Mouse (Mus musculus): ENCODE measurements at regions not wholly inside any gene's neighbourhood (a gene's known extent, or its start where the extent isn't known, plus 50 kb on each side); places are given as distances from the start of the nearest gene placed in this dataset.

- peak; percentile 91 for DNase-seq
Measured at GRCm38 (mm10) chr4:31627777-31628176, 336.1 kb upstream of the Map3k7 start.

GRCm38 (mm10) chr4:31638564-31638963 lies 325.3 kb upstream of the Map3k7 start:
- peak; percentile 55 for DNase-seq

GRCm38 (mm10) chr4:31642161-31642560 lies 321.7 kb upstream of the Map3k7 start:
- DNase-seq: peak; percentile 91

GRCm38 (mm10) chr4:31642593-31643290 lies 321.2 kb upstream of the Map3k7 start:
- DNase-seq: peak; percentile 96

GRCm38 (mm10) chr4:31648631-31649368 lies 315.1 kb upstream of the Map3k7 start:
- peak; percentile 71 for DNase-seq

- DNase-seq: peak; percentile 92
Measured at GRCm38 (mm10) chr4:31655364-31656106, 308.4 kb upstream of the Map3k7 start.

- DNase-seq: peak; percentile 65
Measured at GRCm38 (mm10) chr4:31656111-31656510, 307.8 kb upstream of the Map3k7 start.

GRCm38 (mm10) chr4:31658820-31659219 lies 305.1 kb upstream of the Map3k7 start:
- peak; percentile 41 for DNase-seq

GRCm38 (mm10) chr4:31660896-31661295 lies 303.0 kb upstream of the Map3k7 start:
- DNase-seq: peak; percentile 54

GRCm38 (mm10) chr4:31671530-31672170 lies 292.2 kb upstream of the Map3k7 start:
- DNase-seq: no peak

GRCm38 (mm10) chr4:31672171-31672841 lies 291.6 kb upstream of the Map3k7 start:
- DNase-seq: no peak

- no peak for DNase-seq
Measured at GRCm38 (mm10) chr4:31672842-31673171, 291.1 kb upstream of the Map3k7 start.

GRCm38 (mm10) chr4:31679007-31679590 lies 284.8 kb upstream of the Map3k7 start:
- no peak for DNase-seq

- peak; percentile 70 for DNase-seq
Measured at GRCm38 (mm10) chr4:31680958-31681357, 282.9 kb upstream of the Map3k7 start.

GRCm38 (mm10) chr4:31689083-31689482 lies 274.8 kb upstream of the Map3k7 start:
- no peak for DNase-seq

GRCm38 (mm10) chr4:31697769-31698505 lies 266.0 kb upstream of the Map3k7 start:
- no peak for DNase-seq

- no peak for DNase-seq
Measured at GRCm38 (mm10) chr4:31698506-31698782, 265.5 kb upstream of the Map3k7 start.

GRCm38 (mm10) chr4:31699296-31699695 lies 264.6 kb upstream of the Map3k7 start:
- DNase-seq: no peak

GRCm38 (mm10) chr4:31714054-31714651 lies 249.7 kb upstream of the Map3k7 start:
- DNase-seq: no peak

- no peak for DNase-seq
Measured at GRCm38 (mm10) chr4:31723501-31723900, 240.4 kb upstream of the Map3k7 start.

GRCm38 (mm10) chr4:31724400-31724799 lies 239.5 kb upstream of the Map3k7 start:
- DNase-seq: no peak

Data from heart, adult 11 months (tissue).